Mouse (Mus musculus): ENCODE measurements around the gene Bahd1.

Gene Bahd1

GRCm38 (mm10) chr2:118899306-118899705 is 871 bp upstream of the Bahd1 start:
- DNase-seq, result no peak

DNA sequence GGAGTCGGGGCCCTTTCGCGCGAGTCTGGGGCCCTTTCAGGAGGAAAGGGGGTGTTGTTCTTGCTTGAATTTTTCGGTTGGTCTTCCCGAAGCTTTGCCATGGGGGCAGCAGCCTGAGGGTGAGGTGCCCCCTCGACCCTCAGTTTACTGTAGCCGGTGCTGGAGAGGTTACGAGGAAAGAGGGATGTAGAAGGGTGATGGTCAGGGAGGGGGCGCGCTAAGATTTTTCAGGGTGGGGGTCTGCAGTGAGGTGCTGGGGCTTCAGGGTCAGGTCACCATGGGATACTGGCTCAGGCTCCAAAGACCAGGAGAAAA is 606 bp downstream of the Bahd1 start:
- DNase-seq, result no peak

GRCm38 (mm10) chr2:118901175-118902031 is 1.2 kb downstream of the Bahd1 start:
- DNase-seq, result peak; percentile 98

DNA sequence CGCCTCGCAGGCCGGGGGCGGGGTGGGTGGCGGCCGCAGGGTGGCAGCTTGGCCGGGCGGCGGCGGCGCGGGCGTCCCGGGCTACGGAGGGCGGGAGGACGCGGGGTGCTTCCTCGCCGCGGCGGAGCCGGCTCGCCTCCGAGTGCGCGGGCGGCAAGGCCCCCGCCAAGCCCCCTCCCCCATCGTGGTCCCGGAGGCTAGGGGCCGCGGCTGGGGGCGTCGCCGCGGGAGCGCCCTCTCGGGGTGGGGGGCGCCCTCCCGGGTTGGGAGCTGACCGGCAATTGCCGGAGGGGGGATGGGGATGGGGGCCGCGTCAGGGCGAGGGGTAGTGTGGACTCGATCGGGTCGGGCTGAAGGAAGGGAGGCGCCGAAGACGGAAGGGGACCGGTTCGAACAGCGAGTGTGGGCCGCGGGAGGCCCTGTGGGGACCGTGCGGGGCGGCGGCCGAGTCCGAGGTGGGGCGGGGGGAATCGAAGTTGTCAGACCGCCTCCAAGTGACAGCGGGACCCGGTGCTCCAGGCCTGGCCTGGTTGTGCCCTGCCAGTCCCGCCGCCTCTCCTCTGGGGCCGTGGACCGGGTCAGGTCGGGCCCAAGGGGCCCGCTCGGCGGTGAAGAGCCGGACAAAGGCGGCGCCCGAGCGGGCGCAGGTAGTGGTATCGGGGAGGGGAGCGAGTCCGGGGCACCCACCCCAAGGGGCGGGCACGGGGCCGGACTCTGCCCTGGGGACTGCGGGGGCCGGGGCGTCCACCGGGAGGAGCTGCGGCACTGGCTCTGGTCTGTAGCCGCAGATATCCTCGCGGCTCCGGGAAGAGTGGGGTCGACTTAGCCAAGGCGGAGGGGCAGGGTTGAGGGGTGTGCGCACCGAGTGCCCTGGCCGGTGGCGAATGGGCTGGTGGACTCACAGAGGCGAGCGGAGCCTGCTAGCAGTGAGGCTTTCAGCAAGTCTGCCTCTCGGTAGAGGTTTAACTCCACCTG is 2.2 kb downstream of the Bahd1 start:
- peak; percentile 50 for DNase-seq

- DNase-seq, result peak; percentile 39
Measured at GRCm38 (mm10) chr2:118903333-118903741, 3.2 kb downstream of the Bahd1 start.

- no peak for DNase-seq
Measured at GRCm38 (mm10) chr2:118905433-118906117, 5.4 kb downstream of the Bahd1 start.

DNA sequence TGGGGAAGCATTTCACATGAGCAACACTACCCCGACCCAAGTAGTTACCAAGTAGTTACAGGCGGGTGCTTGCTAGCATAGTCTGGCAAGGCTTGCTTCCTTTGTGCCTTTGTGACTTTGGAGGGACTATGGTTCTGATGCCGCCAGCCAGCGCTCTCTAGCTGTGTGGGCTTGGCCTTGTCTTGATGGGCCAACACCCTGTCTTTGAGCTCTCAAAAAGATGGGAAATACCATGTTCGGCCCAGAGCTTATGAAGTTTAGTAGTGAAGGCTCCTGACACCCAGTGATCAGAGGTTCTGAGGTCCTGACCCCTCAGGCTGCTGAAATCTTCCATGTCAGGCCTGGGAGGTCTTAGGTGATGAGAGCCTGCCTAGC is 5.9 kb downstream of the Bahd1 start:
- DNase-seq, result no peak

DNA sequence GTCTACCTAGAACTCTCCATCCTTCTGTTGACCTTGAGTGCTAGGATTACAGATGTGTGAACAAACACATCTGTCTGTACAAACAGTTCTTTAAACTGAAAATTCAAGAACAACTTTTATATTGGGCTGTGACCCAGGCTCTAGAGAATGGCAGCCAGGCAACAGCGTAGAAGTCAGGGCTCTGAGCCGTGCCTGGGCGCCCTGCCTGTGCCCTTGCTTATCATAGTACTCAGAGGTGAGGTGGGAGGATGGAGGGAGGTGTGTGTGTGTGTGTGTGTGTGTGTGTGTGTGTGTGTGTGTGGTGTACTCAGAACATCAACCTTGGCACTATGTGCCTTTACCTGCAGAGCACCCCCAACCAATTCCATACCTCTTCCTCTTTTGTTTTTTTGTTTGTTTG is 7.6 kb downstream of the Bahd1 start:
- DNase-seq, result no peak

- no peak for DNase-seq
Measured at GRCm38 (mm10) chr2:118909151-118909550, 9.0 kb downstream of the Bahd1 start.

DNA sequence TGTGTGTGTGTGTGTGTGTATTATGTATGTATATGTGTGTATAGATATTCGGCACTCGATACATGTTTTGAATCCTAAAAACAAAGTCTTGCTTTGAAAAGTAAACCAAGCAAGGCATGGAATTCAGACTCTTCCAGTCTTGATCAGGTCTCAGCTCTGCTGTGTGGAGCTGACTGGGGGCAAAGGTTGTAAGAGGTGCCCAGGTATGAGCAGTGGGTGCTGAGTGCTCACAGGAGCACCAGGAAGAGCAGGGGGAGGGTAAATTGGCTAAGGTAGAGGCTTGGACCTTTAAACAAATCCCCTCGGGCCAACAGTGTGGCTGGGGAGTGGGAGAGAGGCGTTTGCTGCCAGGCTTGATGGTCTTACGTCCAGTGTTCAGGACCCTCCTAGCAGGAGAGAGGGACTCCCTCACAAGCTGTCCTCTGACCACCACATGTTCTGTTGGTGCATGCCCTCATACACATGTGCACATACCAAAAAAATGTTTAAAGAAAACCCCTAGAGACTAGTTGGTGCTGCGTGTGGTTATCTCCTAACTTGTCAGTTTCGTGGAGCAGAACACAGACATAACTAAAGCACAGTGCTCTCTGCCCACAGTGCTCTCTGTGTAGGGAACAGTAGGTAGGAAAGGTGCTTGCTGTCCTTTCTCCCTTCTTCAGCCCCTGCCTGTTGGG is 10.6 kb downstream of the Bahd1 start:
- no peak for DNase-seq

GRCm38 (mm10) chr2:118912706-118913105 is 12.5 kb downstream of the Bahd1 start:
- DNase-seq, result no peak

GRCm38 (mm10) chr2:118913551-118914276 is 13.5 kb downstream of the Bahd1 start:
- peak; percentile 50 for DNase-seq

- no peak for DNase-seq
Measured at GRCm38 (mm10) chr2:118914685-118915084, 14.5 kb downstream of the Bahd1 start.

- no peak for DNase-seq
Measured at GRCm38 (mm10) chr2:118916436-118916835, 16.3 kb downstream of the Bahd1 start.

DNA sequence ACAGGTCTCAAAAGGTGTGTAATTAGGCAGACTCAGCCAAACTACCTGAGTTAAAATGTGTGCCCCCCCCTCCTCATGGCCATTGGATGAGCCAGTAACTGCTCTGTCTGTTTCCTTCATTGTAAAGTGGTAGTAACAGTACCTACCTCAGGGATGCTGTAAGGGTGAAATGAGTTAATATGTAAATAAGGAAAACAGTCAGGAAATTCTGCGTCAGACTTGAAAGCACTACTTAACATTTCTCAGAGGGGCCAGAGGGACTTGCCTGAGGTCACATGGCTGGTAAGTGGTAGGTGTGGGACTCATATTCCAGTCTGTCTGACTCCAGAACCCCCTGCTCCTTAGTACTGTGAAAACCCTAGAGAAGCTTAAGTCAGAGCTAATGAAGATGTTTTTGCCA is 18.4 kb downstream of the Bahd1 start:
- DNase-seq, result no peak

DNA sequence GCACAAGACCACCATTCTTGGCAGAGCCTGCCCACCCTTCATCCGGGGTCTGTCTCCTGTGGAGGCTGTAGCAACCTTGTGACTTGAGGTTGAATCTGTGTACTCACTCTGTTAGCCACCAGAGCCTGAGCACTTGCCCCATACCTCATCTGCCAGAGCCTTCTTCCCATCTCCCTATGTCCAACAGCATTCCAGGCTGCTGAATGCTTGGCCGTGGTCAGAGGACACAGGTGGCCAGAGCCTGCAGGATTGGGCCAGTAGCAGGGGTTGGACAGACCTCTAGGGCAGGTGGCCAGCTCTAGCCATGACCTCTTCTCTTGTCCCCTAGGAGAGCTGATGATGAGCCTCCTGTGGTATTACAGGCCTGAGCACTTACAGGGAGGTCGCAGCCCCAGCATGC is 20.3 kb downstream of the Bahd1 start:
- DNase-seq, result no peak

DNA sequence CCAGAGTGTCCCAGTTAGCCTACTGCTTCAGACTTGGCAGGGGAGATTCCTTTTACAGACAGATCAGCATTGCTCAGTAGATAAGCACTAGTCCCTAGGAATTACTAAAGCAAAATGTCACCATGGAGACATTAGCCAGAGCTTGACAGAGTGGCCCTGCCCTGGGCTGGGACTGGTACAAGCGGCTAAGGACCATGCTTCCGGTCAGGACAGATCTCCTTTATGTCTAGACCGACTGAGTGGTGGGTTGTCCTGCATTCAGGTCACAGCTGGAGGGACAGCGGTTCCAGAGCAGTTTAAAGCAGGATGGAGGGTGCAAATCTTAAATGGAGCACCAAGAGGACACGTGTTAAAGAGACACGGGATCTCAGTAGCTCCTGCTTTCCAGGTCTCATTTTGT is 25.8 kb downstream of the Bahd1 start:
- DNase-seq, result no peak

DNA sequence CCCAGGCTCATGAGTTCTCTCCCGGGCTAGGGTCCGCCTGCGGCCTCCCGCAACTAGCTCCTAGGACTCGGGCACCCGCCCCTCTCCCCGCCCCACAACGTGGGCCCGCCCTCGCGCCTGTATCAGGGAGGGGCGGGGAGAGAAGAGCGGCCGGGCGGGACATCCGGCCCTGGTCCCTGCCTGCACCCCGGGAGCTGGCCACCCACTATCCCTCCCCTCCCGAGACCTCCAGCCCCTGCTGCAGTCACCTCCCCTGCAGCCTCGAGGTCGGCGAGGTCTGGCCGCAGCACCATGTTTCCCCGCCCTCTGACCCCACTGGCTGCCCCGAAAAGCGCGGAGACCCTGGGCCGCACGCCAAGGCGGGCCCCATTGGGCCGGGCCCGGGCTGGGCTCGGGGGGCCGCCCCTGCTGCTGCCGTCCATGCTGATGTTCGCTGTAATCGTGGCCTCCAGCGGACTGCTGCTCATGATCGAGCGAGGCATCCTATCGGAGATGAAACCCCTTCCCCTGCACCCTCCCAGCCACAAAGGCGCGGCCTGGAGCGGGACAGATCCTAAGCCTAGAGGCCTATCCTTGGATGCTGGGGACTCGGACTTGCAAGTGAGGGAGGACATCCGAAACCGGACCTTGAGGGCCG is 26.3 kb downstream of the Bahd1 start, which contains the start of gene Chst14:
TSS of gene Chst14 (plus strand) at position 136 of the 637 bp plus-strand sequence.
- peak; percentile 58 for DNase-seq

GRCm38 (mm10) chr2:118926998-118927739 is 27.0 kb downstream of the Bahd1 start:
- DNase-seq, result no peak

- no peak for DNase-seq
Measured at GRCm38 (mm10) chr2:118941341-118941740, 41.2 kb downstream of the Bahd1 start.

DNA sequence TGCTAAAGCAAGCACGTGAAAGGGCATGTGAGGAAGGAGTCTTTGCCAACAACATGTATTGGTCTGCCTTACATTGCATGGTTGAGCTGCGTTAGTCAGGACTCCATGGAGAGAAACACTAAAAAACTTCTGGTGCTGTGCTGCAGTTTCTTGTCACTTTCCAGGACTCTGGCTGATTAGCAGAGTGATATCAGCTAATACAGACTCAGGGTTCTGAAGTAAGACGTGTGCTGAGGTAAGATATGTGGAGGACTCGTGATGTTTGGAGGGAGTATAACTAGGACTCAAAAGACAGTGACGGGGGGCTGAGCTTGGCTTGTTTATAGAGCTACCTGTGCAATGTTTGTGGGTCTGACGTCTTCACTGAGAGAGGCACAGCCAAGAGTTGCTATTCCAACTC is 43.1 kb downstream of the Bahd1 start:
- no peak for DNase-seq

Measured in cerebellum, adult 11 months (tissue).